Mouse (Mus musculus) brown adipose tissue, adult 24 weeks (tissue): Measurements from ENCODE around the gene Dab2ip. TPM values are rescaled to one million over a fixed set of nuclear protein-coding genes. Genes with fewer than 3 reads are reported as not detected.
A peak's percentile ranks its signal among the peaks of the same experiment; 100 is the strongest.

Source experiments
- H3K27ac ChIP-seq: fragments of 200-500 bp; replicated peaks from 2 replicates; pipeline ENCODE4 v1.5.1; 2012; ENCODE audit warnings: low read depth, mild to moderate bottlenecking, low read length
- H3K4me1 ChIP-seq: fragments of 200-500 bp; 2 replicates; pipeline ENCODE4 v1.6.1; 2012; ENCODE audit warnings: low read length, mixed read lengths; ENCODE audit not compliant: control insufficient read depth, insufficient read depth, insufficient read length
- H3K4me3 ChIP-seq: fragments of 200-500 bp; 2 replicates; pipeline ENCODE4 v1.5.1; 2012; ENCODE audit warnings: low read depth, mild to moderate bottlenecking, low read length, moderate library complexity; ENCODE audit not compliant: insufficient read depth
- polyA plus RNA-seq: library from polyadenylated mRNA; stranded (reverse); fragments of >200 nt; gene quantifications from 2 replicates; pipeline ENCODE4 v1.2.4, GENCODE M21; 2012; ENCODE audit not compliant: missing spikeins, insufficient read depth, insufficient read length

Gene Dab2ip
- polyA plus RNA-seq, 1 experiment = 19.1 TPM

DNA sequence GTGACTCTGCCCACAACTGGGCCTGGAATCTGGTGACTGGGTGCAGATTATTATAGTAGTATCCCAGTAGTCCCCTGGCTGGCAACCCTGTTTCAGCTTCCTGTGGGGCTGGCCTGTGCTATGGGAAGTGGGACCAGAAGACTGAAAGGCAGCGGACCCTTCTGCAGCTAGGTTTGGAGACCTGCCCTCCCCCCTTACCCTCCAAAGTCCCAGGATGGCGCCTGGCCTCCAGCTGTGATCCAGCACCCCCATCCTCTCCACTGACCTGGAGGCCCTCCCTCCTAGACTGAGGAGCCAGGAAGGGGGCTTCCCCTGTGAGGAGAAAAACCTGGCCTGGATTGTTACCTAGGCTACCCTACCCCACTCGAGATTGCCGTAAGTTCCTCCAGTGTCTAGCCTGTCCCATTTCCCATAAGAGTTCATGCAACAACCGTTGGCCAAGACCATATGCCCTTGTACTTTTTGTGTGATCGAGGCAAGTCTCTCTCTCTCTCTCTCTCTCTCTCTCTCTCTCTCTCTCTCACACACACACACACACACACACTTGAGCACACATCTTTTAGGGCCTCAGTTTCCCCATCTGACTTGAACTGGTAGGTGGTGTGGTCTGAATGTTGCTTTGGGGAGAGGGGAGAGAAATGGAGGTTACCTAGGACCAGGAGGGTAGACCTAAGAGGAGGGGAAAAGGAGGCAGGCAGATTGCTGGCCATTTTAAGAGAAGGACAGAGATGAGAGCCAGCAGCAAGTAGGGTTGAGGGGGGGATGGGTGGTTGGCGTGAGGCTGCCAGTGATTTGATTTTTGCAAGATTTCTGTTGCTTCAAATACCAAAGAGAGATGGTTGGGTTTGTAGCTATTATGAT lies 62.5 kb downstream of the Dab2ip start:
- Histone ChIP-seq H3K4me1 (peaks cover 30% of the 10 kb centered on the region), H3K27ac (peak overlapping the region; percentile 7; the same call in 1 of the 2 replicates), H3K4me3 (no peak overlapping the region; the same call in 1 of the 2 replicates)

DNA sequence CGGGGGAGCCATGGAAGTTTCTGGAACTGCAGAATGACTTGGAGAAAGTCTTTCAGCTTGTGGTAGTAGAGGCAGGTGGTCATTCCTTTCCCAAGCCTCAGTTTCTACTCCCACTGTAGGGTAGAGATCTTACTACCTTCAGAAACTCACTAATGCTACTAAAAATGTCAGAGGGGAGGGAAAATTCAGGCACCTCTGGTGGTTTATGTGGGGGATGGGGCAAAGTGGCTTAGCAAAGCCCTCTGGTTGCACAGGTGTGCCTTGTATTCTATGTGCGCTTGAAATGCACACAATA lies 63.1 kb downstream of the Dab2ip start:
- peaks cover 27% of the 10 kb centered on the region for H3K4me1 ChIP-seq
- no peak overlapping the region for H3K4me3 ChIP-seq
- H3K27ac ChIP-seq = no peak overlapping the region

DNA sequence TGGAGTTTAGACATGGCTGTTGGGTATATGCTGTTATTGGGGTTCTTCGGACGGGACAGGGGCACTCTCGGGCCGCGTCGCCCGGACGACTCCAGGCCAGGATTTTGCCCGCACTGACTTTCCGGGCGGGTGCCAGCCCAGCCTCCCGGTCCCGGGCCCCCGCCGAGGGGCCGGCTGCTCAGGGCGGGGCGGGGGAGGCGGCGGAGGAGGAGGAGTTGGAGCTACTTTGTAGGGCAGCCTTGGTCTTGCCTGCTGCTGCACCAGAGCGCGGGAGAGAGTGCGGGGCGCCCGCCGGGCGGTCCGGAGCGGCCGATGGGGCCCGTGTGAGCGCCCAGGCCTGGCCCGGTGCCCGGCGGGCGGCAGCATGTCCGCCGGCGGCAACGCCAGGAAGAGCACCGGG lies 63.7 kb downstream of the Dab2ip start:
- Histone ChIP-seq H3K4me3 (peak overlapping the region; percentile 82), H3K27ac (peak overlapping the region; percentile 52; the same call in 1 of the 2 replicates), H3K4me1 (peaks cover 25% of the 10 kb centered on the region)

GRCm38 (mm10) chr2:35622261-35623103 lies 64.4 kb downstream of the Dab2ip start:
- peaks cover 22% of the 10 kb centered on the region for H3K4me1 ChIP-seq
- H3K27ac ChIP-seq = peak overlapping the region; percentile 84
- peak overlapping the region; percentile 82 for H3K4me3 ChIP-seq

GRCm38 (mm10) chr2:35623104-35623377 lies 65.0 kb downstream of the Dab2ip start:
- Histone ChIP-seq H3K4me1 (peaks cover 16% of the 10 kb centered on the region), H3K4me3 (peak overlapping the region; percentile 82), H3K27ac (peak overlapping the region; percentile 84)

GRCm38 (mm10) chr2:35623431-35624148 lies 65.5 kb downstream of the Dab2ip start:
- peak overlapping the region; percentile 82 for H3K4me3 ChIP-seq

GRCm38 (mm10) chr2:35624380-35625006 lies 66.4 kb downstream of the Dab2ip start:
- peaks cover 18% of the 10 kb centered on the region for H3K4me1 ChIP-seq
- peak overlapping the region; percentile 82 for H3K4me3 ChIP-seq
- peak overlapping the region; percentile 84 for H3K27ac ChIP-seq

More at GRCm38 (mm10) chr2:35623431-35624148, 65.5 kb downstream of the Dab2ip start:
- peaks cover 17% of the 10 kb centered on the region for H3K4me1 ChIP-seq
- H3K27ac ChIP-seq = peak overlapping the region; percentile 84

GRCm38 (mm10) chr2:35625007-35625380 lies 66.9 kb downstream of the Dab2ip start:
- Histone ChIP-seq H3K4me3 (peak overlapping the region; percentile 82), H3K4me1 (peaks cover 16% of the 10 kb centered on the region), H3K27ac (peak overlapping the region; percentile 84)

DNA sequence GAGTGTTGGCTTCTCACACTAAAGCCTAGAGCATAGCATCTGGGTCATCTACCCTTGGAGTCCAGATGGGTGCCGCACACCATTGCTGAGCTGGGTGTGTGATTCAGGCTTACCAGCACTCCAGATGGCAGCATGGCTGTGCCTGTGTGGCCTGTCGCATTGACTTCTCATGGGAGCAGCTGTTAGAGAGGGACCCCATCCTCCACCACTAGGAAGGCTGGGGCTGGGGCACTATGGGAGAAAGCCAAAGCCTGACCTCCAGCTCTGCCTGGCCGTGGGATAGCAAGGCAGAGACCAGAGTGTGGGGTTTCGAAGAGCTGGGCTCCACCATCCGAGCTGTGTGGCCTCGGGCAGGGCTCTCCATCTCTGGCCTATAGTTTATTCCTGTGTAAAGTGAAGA lies 67.5 kb downstream of the Dab2ip start:
- Histone ChIP-seq H3K4me3 (no peak overlapping the region), H3K27ac (peak overlapping the region; percentile 85), H3K4me1 (peaks cover 15% of the 10 kb centered on the region)

- Histone ChIP-seq H3K27ac (peak overlapping the region; percentile 85), H3K4me3 (peak overlapping the region; percentile 23), H3K4me1 (peaks cover 15% of the 10 kb centered on the region)
Observed at GRCm38 (mm10) chr2:35626181-35626727, 68.2 kb downstream of the Dab2ip start.

- Histone ChIP-seq H3K4me3 (peak overlapping the region; percentile 29), H3K4me1 (peaks cover 15% of the 10 kb centered on the region), H3K27ac (peak overlapping the region; percentile 92)
Observed at GRCm38 (mm10) chr2:35627298-35627898, 69.3 kb downstream of the Dab2ip start.

GRCm38 (mm10) chr2:35628052-35628451 lies 70.0 kb downstream of the Dab2ip start:
- peaks cover 15% of the 10 kb centered on the region for H3K4me1 ChIP-seq
- H3K4me3 ChIP-seq = peak overlapping the region; percentile 29; the same call in 1 of the 2 replicates
- peak overlapping the region; percentile 92 for H3K27ac ChIP-seq

GRCm38 (mm10) chr2:35628656-35629055 lies 70.6 kb downstream of the Dab2ip start:
- Histone ChIP-seq H3K4me3 (no peak overlapping the region), H3K27ac (peak overlapping the region; percentile 92), H3K4me1 (peaks cover 15% of the 10 kb centered on the region)

DNA sequence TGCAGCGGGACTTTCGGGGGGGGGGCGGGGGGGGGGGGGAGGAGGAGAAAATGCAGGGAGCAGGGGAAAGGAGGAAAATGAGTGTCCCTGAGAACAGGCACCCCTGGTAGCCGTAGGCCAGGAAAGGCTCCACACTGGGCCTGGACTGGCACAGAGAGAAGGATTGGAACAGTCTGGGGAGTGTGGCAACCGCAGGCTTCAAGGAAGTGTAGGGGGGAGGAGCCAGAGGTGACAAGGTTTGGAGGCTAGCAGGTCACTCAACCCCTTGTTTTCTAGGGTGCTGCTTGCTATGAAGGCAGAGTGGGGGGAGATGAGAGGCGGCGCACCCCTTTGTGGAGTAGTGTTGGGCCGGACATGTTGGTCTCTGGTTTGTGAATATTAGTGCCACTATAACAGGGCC lies 71.1 kb downstream of the Dab2ip start:
- Histone ChIP-seq H3K4me1 (peaks cover 15% of the 10 kb centered on the region), H3K4me3 (no peak overlapping the region), H3K27ac (no peak overlapping the region; the same call in 1 of the 2 replicates)
